Mouse (Mus musculus) bone marrow macrophage, adult 2 months (primary cell): ENCODE data around the gene Dpp9. TPM values are rescaled to one million over a fixed set of nuclear protein-coding genes. Genes with fewer than 3 reads are reported as not detected.

ENCODE experiments used
- H3K27ac ChIP-seq: 2 replicates; pipeline ENCODE4 v1.5.1; 2012; ENCODE audit warnings: low read depth, low read length; ENCODE audit not compliant: insufficient read depth
- H3K4me1 ChIP-seq: 2 replicates; pipeline ENCODE4 v1.6.1; 2012; ENCODE audit warnings: low read length; ENCODE audit not compliant: control insufficient read depth, insufficient read depth
- H3K4me3 ChIP-seq: 2 replicates; pipeline ENCODE4 v1.5.1; 2012; ENCODE audit warnings: mild to moderate bottlenecking, low read length, moderate library complexity; ENCODE audit not compliant: insufficient read depth
- CTCF ChIP-seq: IDR thresholded peaks from 2 replicates; pipeline ENCODE4 v1.5.1; 2012; ENCODE audit warnings: low read depth, mild to moderate bottlenecking, low read length, moderate library complexity
- POLR2A ChIP-seq: IDR thresholded peaks from 2 replicates; pipeline ENCODE4 v1.6.1; 2012; ENCODE audit warnings: mild to moderate bottlenecking, low read depth, low read length, borderline replicate concordance
- polyA plus RNA-seq: library from polyadenylated mRNA; stranded (reverse); fragments of >200 nt; gene quantifications from 2 replicates; pipeline ENCODE4 v1.2.4, GENCODE M21; 2012; ENCODE audit not compliant: missing spikeins, insufficient read depth, insufficient read length

Dpp9 gene
- polyA plus RNA-seq, 1 experiment, result 25.0 TPM

GRCm38 (mm10) chr17:56185281-56186141 is 33.2 kb downstream of the Dpp9 start:
- peaks cover 3% of the 10 kb centered on the region for H3K4me1 ChIP-seq
- H3K27ac ChIP-seq, result no peak overlapping the region
- H3K4me3 ChIP-seq, result no peak overlapping the region
- TF ChIP-seq POLR2A, result no peak
- no peak for TF ChIP-seq CTCF

- TF ChIP-seq CTCF (no peak), POLR2A (no peak)
- Histone ChIP-seq H3K4me1 (peaks cover 3% of the 10 kb centered on the region), H3K4me3 (peak within 1 kb of the TSS; percentile 90), H3K27ac (0 out of 2 replicates have a peak within 1 kb of the TSS, but pooled peaks have one; percentile 20)
Observed at GRCm38 (mm10) chr17:56183658-56184103, 35.0 kb downstream of the Dpp9 start, which contains the start of gene Mydgf. Mydgf (minus strand) TSS chr17:56183920.

GRCm38 (mm10) chr17:56182975-56183657 is 35.6 kb downstream of the Dpp9 start:
- TF ChIP-seq CTCF, result no peak
- TF ChIP-seq POLR2A, result no peak

DNA sequence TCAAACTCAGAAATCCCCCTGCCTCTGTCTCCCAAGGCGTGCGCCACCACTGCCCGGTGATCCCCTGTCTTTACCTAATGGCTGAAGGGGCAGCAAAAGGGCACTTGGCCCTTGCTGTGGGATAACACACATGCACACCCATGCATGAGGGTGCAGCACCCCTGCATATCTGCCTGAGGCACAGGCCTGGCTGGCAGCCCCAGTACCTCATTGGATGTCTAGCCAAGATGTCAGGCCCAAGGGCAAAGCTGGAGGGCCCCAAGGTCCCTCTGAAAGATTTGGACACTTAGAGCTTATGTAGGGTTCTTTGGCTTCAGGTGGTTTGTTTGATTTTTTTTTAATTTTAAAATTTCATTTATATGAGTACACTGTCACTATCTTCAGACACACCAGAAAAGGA is 43.3 kb downstream of the Dpp9 start:
- Histone ChIP-seq H3K4me3 (no peak overlapping the region), H3K27ac (no peak overlapping the region), H3K4me1 (no peaks in the 10 kb centered on the region)
- TF ChIP-seq CTCF, result no peak
- TF ChIP-seq POLR2A, result no peak

More at GRCm38 (mm10) chr17:56182975-56183657, 35.6 kb downstream of the Dpp9 start:
- Histone ChIP-seq H3K27ac (0 out of 2 replicates have a peak overlapping the region, but pooled peaks have one; percentile 20), H3K4me1 (peaks cover 3% of the 10 kb centered on the region), H3K4me3 (peak overlapping the region; percentile 90)

GRCm38 (mm10) chr17:56173401-56174046 is 45.2 kb downstream of the Dpp9 start:
- Histone ChIP-seq H3K27ac (no peak overlapping the region), H3K4me1 (0 out of 2 replicates have a peak, but pooled peaks cover 4% of the 10 kb centered on the region), H3K4me3 (no peak overlapping the region)
- no peak for TF ChIP-seq POLR2A
- no peak for TF ChIP-seq CTCF

GRCm38 (mm10) chr17:56171881-56172280 is 46.8 kb downstream of the Dpp9 start:
- TF ChIP-seq POLR2A (no peak), CTCF (no peak)

DNA sequence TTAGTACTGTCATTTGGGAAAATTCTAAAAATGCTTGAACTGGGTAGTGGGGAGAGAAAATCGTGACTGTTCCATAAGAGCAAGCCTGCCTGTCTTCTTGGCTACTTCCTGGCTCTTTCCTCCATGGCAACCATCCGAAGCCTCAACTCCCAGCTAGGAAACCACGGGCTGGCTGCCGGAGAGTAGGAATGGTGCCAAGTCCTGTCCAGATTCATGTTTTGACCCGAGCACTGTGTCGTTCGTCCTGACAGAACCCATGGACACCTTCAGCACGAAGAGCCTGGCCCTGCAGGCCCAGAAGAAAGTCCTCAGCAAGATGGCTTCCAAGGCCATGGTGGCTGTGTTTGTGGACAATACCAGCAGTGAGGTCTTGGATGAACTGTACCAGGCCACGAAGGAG is 47.2 kb downstream of the Dpp9 start:
- H3K4me3 ChIP-seq, result no peak overlapping the region
- H3K27ac ChIP-seq, result no peak overlapping the region
- TF ChIP-seq CTCF, result no peak
- no peak for TF ChIP-seq POLR2A
- 0 out of 2 replicates have a peak, but pooled peaks cover 4% of the 10 kb centered on the region for H3K4me1 ChIP-seq

More at GRCm38 (mm10) chr17:56171881-56172280, 46.8 kb downstream of the Dpp9 start:
- H3K4me3 ChIP-seq, result no peak overlapping the region
- no peak overlapping the region for H3K27ac ChIP-seq
- 0 out of 2 replicates have a peak, but pooled peaks cover 4% of the 10 kb centered on the region for H3K4me1 ChIP-seq

- Histone ChIP-seq H3K4me3 (no peak overlapping the region), H3K4me1 (0 out of 2 replicates have a peak, but pooled peaks cover 4% of the 10 kb centered on the region)
- TF ChIP-seq CTCF (no peak), POLR2A (no peak)
Observed at GRCm38 (mm10) chr17:56170636-56171035, 48.1 kb downstream of the Dpp9 start.

DNA sequence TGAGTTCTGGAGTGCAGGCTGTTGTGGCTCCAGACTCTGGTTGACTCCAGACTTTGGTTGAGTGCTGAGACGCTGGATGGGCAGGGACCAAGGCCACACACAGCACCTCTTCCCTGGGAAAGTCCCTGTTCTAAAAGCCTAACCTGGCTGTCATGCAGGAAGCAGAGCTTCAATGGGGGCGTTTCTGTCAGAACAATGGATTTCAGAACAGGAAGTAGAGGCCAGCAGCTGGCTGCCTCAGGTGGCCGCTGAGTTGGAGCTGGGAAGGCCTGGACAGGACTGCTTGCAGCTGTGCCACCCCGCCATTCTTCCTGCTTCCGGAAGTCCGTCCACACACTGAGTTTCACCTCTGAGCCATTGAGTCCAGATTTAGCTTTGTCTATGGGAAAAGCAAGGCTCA is 48.9 kb downstream of the Dpp9 start:
- Histone ChIP-seq H3K4me3 (no peak overlapping the region), H3K27ac (no peak overlapping the region)

More at GRCm38 (mm10) chr17:56170636-56171035, 48.1 kb downstream of the Dpp9 start:
- H3K27ac ChIP-seq, result no peak overlapping the region

GRCm38 (mm10) chr17:56165671-56166070 is 53.0 kb downstream of the Dpp9 start:
- H3K4me1 ChIP-seq, result peaks cover 15% of the 10 kb centered on the region
- H3K4me3 ChIP-seq, result no peak overlapping the region
- H3K27ac ChIP-seq, result no peak overlapping the region
- no peak for TF ChIP-seq CTCF
- no peak for TF ChIP-seq POLR2A

More for the DNA sequence above, 48.9 kb downstream of the Dpp9 start:
- TF ChIP-seq POLR2A (no peak), CTCF (no peak)
- 0 out of 2 replicates have a peak, but pooled peaks cover 4% of the 10 kb centered on the region for H3K4me1 ChIP-seq
